Mouse (Mus musculus): ENCODE data around the gene Fam177a.
"Not testable (repeated sequence)": the region's sequence is repeated elsewhere in the genome, so short reads cannot be mapped to it uniquely, and the experiment has no call there.

DNA sequence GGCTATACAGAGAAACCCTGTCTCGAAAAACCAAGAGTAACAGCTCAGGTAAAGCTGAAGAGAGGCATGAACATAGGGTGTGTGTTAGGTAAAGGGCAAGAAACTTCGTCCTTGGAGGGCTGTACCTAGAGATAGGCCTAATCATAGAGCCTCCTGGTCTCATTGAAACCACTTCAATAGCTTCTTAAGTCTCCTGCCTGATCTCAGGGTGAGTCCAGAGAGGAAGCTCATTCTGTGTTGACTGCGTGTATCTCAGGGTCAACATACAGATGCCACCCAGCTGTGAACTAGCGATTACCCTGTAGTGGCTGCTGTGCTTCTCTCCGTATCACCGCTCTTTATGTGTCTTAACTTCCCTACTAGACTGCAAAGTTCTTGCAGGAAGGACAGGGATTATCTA, 13.6 kb downstream of the Fam177a start:
- TF ChIP-seq CTCF (IDR thresholded peaks at IDR 0.05; ENCODE audit: low read depth, low read length); POLR2A (IDR thresholded peaks at IDR 0.05; ENCODE audit: extremely low read depth, insufficient read depth, low read length): not testable (repeated sequence)

Data from liver, adult 2 months (tissue).